Mouse (Mus musculus) bone marrow macrophage, adult 2 months (primary cell): ENCODE results near the gene 1700025B11Rik. TPM values are rescaled to one million over a fixed set of nuclear protein-coding genes. Genes with fewer than 3 reads are reported as not detected.
"Not testable (repeated sequence)": the region's sequence is repeated elsewhere in the genome, so short reads cannot be mapped to it uniquely, and the experiment has no call there.

ENCODE experiments used
- H3K27ac ChIP-seq: 2 replicates; pipeline ENCODE4 v1.5.1; 2012; ENCODE audit warnings: low read depth, low read length; ENCODE audit not compliant: insufficient read depth
- H3K4me1 ChIP-seq: 2 replicates; pipeline ENCODE4 v1.6.1; 2012; ENCODE audit warnings: low read length; ENCODE audit not compliant: control insufficient read depth, insufficient read depth
- H3K4me3 ChIP-seq: 2 replicates; pipeline ENCODE4 v1.5.1; 2012; ENCODE audit warnings: mild to moderate bottlenecking, low read length, moderate library complexity; ENCODE audit not compliant: insufficient read depth
- CTCF ChIP-seq: IDR thresholded peaks from 2 replicates; pipeline ENCODE4 v1.5.1; 2012; ENCODE audit warnings: low read depth, mild to moderate bottlenecking, low read length, moderate library complexity
- POLR2A ChIP-seq: IDR thresholded peaks from 2 replicates; pipeline ENCODE4 v1.6.1; 2012; ENCODE audit warnings: mild to moderate bottlenecking, low read depth, low read length, borderline replicate concordance
- polyA plus RNA-seq: library from polyadenylated mRNA; stranded (reverse); fragments of >200 nt; gene quantifications from 2 replicates; pipeline ENCODE4 v1.2.4, GENCODE M21; 2012; ENCODE audit not compliant: missing spikeins, insufficient read depth, insufficient read length

Gene 1700025B11Rik
- polyA plus RNA-seq, 1 experiment: not detected

DNA sequence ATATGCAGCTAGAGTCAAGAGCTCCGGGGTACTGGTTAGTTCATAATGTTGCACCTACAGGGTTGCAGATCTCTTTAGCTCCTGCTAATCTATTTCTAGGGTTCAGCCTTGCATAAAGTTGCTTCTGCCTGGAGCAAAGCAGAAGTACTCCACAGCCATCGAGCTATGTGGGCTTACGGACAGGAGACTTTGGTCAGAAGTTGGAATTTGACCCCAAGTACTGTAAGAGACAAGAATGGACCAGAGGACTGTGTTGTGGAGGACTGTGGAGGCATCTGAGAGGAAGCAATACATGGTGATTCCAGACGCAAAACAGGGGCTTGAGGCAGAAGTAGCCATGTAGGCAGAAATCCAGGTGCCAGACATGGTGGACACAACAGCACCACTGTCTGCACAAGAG lies 17.6 kb upstream of the 1700025B11Rik start:
- Histone ChIP-seq H3K4me1 (no peaks in the 10 kb centered on the region), H3K4me3 (no peak overlapping the region), H3K27ac (no peak overlapping the region)
- TF ChIP-seq CTCF (no peak), POLR2A (no peak)

DNA sequence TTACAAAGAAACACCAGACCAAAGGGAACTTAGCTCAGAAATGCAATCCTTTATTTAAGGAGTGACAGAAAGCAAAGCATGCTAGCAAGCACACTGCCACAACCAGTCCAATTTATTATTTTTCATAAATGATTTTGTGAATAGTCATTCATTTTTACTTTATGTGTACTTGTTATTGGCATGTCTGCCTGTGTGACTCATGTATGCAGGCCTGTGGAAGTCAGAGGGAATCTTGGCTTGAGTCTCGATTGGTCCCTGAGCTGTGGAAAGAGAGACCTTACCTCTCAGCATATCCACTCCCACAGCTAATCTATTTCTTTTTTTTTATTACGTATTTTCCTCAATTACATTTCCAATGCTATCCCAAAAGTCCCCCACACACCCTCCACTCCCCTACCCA lies 17.1 kb upstream of the 1700025B11Rik start:
- no peak overlapping the region for H3K4me3 ChIP-seq
- no peaks in the 10 kb centered on the region for H3K4me1 ChIP-seq
- no peak overlapping the region for H3K27ac ChIP-seq
- TF ChIP-seq CTCF (no peak), POLR2A (no peak)

DNA sequence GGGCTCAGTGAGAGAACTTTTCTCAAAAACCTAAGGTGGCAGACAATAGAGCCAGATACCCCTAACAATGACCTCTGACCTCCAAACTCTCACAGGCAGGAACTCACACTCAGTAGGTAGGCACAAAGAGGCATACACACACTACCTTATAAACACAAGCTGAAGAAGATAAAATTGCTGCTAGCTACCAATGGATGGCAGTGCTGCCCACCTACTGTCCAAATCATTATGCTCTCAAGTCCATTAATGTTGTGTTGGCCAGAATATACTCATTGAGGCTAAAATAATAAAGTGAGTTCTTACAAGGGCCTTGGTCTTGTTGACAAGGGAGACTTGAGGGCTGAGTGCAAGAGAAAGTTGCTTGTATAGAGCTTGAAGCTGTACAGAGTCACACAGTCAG lies 1.5 kb upstream of the 1700025B11Rik start:
- Histone ChIP-seq H3K27ac (no peak overlapping the region), H3K4me1 (no peaks in the 10 kb centered on the region), H3K4me3 (no peak overlapping the region)
- TF ChIP-seq POLR2A (no peak), CTCF (no peak)

DNA sequence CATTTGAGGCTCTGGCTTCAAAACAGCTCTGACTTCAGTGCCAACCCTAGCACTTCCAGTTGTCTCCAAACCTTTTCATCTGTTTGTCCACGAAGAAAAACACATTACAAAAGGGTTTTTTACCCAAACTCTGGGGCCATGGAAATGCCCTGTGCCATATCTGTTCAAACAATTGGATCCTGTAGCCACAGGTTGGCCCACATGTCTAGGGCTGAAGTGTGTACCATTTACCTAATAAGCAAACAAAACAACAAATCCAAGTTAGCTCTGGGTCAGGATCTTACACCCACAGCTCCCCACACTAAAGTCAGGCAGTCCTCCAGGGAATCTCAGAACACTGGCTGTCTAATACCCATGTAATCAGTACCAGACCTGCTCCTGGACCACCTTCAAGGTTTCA lies 22.5 kb downstream of the 1700025B11Rik start:
- H3K4me1 ChIP-seq, H3K4me3 ChIP-seq, H3K27ac ChIP-seq: not testable (repeated sequence)

DNA sequence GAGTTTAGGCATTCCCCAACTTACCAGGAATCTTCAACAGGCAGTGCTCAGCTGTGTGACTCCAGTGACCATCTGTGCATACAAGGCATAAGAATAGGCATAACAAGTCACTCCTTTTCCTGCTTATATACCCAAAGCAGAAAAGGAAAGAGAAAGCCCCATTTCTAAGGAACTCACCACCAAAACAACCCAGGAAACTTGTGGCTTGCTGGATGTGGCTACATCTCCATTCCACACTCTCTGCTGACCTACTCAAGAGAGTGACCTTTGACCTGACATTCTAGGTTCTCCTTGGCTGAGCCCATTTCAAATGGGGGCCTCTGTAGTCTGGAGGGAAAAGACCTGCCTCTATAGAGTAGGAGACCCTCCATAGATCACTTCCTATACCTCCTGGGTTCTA lies 28.5 kb downstream of the 1700025B11Rik start, which contains the start of gene Apol7c:
Gene Apol7c, minus strand, starts transcription at position 101 of the 400 bp plus-strand sequence.
- Histone ChIP-seq H3K27ac (no peak within 1 kb of the TSS), H3K4me3 (no peak within 1 kb of the TSS), H3K4me1 (no peaks in the 10 kb centered on the region)
- no peak for TF ChIP-seq CTCF
- TF ChIP-seq POLR2A: no peak

DNA sequence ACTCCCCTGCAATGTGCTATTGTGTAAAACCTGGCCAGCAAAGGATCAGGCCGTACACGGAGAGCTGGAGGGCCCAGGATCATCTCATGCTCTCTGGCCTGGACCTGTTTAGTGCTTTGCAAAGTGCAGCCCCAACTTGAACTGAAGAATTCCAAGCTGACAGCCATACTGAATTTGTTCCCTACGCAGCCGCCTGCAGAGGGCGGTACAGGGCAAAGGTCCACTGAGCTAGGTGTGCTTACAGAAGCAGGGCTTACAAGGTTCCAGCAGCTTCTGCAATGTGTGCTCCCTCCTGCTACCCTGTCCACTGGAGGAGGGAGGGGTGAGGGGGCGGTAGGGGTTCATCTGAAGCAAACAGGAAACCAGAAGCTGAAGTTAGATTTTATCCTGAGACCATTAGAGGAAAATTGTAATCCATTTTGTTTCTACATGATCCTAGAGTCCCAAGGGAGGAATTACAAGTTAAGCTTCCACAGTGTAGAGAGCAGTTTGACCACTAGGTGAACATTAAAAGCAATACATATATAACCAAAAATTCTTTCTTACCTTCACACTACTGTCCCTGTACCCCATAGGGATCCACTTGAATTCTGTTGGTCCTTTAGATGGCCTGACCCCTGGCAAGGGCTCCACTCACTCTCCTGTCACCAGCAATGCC lies 38.4 kb downstream of the 1700025B11Rik start:
- not testable (repeated sequence) for H3K27ac ChIP-seq, H3K4me1 ChIP-seq, H3K4me3 ChIP-seq

DNA sequence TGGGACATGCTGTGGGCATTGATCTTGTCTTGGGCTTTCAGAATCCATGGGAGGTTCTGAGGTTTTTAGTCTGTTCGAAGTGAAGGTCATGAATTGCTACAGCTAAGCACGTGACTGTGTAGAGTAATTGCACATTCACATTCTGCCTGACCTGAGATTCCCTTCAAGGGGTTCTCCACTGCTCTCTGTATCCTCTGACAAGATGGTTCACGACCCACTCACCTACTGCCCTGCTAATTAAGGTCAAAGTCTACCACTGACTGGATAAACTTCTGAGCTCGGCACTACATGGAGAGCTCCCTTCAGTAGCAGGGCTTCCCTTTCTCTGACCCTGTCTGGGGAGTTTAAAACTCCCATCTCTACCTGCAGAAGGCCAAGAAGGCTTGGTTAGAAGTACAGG lies 41.1 kb downstream of the 1700025B11Rik start:
- not testable (repeated sequence) for H3K27ac ChIP-seq, H3K4me1 ChIP-seq, H3K4me3 ChIP-seq

Other genes starting within 250 kb of the 1700025B11Rik start
- gene Apol7a, start 162.8 kb downstream of the 1700025B11Rik start, polyA plus RNA-seq: not detected in 2 replicates
- not detected in 2 replicates for gene Apol9a, start 150.8 kb downstream of the 1700025B11Rik start, polyA plus RNA-seq
- not detected in 2 replicates for gene Apol7b, start 114.4 kb downstream of the 1700025B11Rik start, polyA plus RNA-seq
- not detected in 2 replicates for gene Apol10a, start 84.8 kb downstream of the 1700025B11Rik start, polyA plus RNA-seq
- gene Apol11a, start 53.6 kb downstream of the 1700025B11Rik start, polyA plus RNA-seq: not detected in 2 replicates
- gene Apol7c, start 28.6 kb downstream of the 1700025B11Rik start, polyA plus RNA-seq: 0.60 and 0.71 TPM in 2 replicates
- not detected in 2 replicates for gene Apol10b, start 34.2 kb upstream of the 1700025B11Rik start, polyA plus RNA-seq
- not detected in 2 replicates for gene Gm36245, start 37.4 kb upstream of the 1700025B11Rik start, polyA plus RNA-seq
- gene Apol11b, start 81.4 kb upstream of the 1700025B11Rik start, polyA plus RNA-seq: not detected in 2 replicates
- gene Apol7e, start 137.0 kb upstream of the 1700025B11Rik start, polyA plus RNA-seq: not detected in 2 replicates
- gene Apol9b, start 167.1 kb upstream of the 1700025B11Rik start, polyA plus RNA-seq: 0.72 and 1.0 TPM in 2 replicates
- gene Apol8, start 195.1 kb upstream of the 1700025B11Rik start, polyA plus RNA-seq: not detected in 2 replicates